Mouse (Mus musculus) kidney, adult 9 months (tissue): ENCODE results near the gene Ost4.
A peak's percentile ranks its signal among the peaks of the same experiment; 100 is the strongest.

ENCODE experiments used
- DNase-seq: peaks from one replicate; pipeline ENCODE4 v3.0.0; 2022

The Ost4 gene

GRCm38 (mm10) chr5:30907413-30908059 is at the start of gene Ost4:
Gene Ost4, minus strand, starts transcription at chr5:30907788.
- DNase-seq: peak; percentile 98

- no peak for DNase-seq
These were observed 48.2 kb upstream of the Ost4 start for GRCm38 (mm10) chr5:30955751-30956150.

GRCm38 (mm10) chr5:30954556-30954955 is 47.0 kb upstream of the Ost4 start:
- DNase-seq: no peak

- DNase-seq: no peak
These were observed 46.5 kb upstream of the Ost4 start for GRCm38 (mm10) chr5:30954065-30954464.

GRCm38 (mm10) chr5:30952551-30952950 is 45.0 kb upstream of the Ost4 start:
- no peak for DNase-seq

GRCm38 (mm10) chr5:30951706-30952105 is 44.1 kb upstream of the Ost4 start:
- DNase-seq: no peak

GRCm38 (mm10) chr5:30950922-30951321 is 43.3 kb upstream of the Ost4 start:
- DNase-seq: no peak

- no peak for DNase-seq
These were observed 42.9 kb upstream of the Ost4 start for GRCm38 (mm10) chr5:30950451-30950850.

- peak; percentile 96 for DNase-seq
These were observed 42.2 kb upstream of the Ost4 start for GRCm38 (mm10) chr5:30949654-30950326.

GRCm38 (mm10) chr5:30948620-30949019 is 41.0 kb upstream of the Ost4 start:
- DNase-seq: peak; percentile 83

- peak; percentile 84 for DNase-seq
These were observed 37.6 kb upstream of the Ost4 start, which contains the start of gene Cgref1 for GRCm38 (mm10) chr5:30944956-30945781. Gene Cgref1, minus strand, starts transcription at chr5:30945591.

GRCm38 (mm10) chr5:30944344-30944743 is 36.8 kb upstream of the Ost4 start:
- peak; percentile 81 for DNase-seq

GRCm38 (mm10) chr5:30943004-30943403 is 35.4 kb upstream of the Ost4 start:
- DNase-seq: peak; percentile 70

- DNase-seq: peak; percentile 13
These were observed 27.3 kb upstream of the Ost4 start for GRCm38 (mm10) chr5:30934725-30935461.

GRCm38 (mm10) chr5:30933705-30934104 is 26.1 kb upstream of the Ost4 start:
- peak; percentile 15 for DNase-seq

GRCm38 (mm10) chr5:30931378-30931777 is 23.8 kb upstream of the Ost4 start:
- DNase-seq: no peak

GRCm38 (mm10) chr5:30930846-30931245 is 23.3 kb upstream of the Ost4 start:
- DNase-seq: peak; percentile 14

- DNase-seq: peak; percentile 81
These were observed 22.5 kb upstream of the Ost4 start for GRCm38 (mm10) chr5:30930121-30930520.

- peak; percentile 70 for DNase-seq
These were observed 20.4 kb upstream of the Ost4 start for GRCm38 (mm10) chr5:30927945-30928529.

- peak; percentile 95 for DNase-seq
These were observed 18.5 kb upstream of the Ost4 start for GRCm38 (mm10) chr5:30926073-30926472.

GRCm38 (mm10) chr5:30925217-30925616 is 17.6 kb upstream of the Ost4 start:
- DNase-seq: peak; percentile 95

GRCm38 (mm10) chr5:30924614-30925013 is 17.0 kb upstream of the Ost4 start:
- peak; percentile 40 for DNase-seq
